Mouse (Mus musculus): ENCODE measurements around the gene Uri1. TPM values are rescaled to one million over a fixed set of nuclear protein-coding genes. Genes with fewer than 3 reads are reported as not detected.

The Uri1 gene
- polyA plus RNA-seq, 1 experiment = 36.2 TPM

DNA sequence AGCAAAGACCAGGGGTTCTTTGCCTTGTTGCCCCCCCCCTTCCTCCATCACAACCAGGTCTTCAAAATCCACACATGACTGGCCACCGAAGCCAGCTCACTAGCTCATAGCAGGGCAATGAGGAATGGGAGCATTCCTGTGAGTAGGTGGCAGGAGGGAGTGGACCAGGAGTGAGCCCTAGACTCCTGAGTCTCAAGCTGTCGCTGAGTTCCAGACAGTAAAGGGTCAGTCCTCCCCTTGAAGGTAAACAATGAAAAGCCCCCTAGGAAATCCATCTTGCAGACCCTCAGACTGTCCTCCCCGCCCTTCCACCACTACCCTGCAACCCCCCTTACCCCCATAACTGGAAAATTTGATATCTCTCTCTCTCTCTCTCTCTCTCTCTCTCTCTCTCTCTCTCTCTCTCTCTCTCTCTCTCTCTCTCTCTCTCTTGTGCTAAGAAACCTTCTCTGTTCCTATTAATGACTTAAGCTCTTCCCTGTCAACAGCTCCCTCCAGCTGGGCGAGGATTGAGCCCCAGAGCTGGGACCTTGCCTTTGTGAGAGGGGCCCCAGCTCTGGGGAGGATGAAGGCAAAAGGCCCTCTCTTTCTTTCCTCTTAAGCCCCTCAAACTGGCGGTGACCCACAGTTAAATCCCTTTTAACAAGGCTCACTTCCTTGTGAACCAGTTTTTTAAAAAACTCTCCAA lies 112.1 kb downstream of the Uri1 start:
- no peak overlapping the region for H3K27ac ChIP-seq (ENCODE audit: insufficient read depth, low read length)
- no peaks in the 10 kb centered on the region for H3K4me1 ChIP-seq (ENCODE audit: control insufficient read depth, insufficient read depth, low read length)
- TF ChIP-seq POLR2A (IDR thresholded peaks at IDR 0.05; ENCODE audit: extremely low read depth, insufficient read depth, low read length) (no peak), CTCF (IDR thresholded peaks at IDR 0.05; ENCODE audit: extremely low read depth, insufficient read depth, low read length) (no peak)
- no peak overlapping the region for H3K4me3 ChIP-seq (ENCODE audit: insufficient read depth, low read length)

DNA sequence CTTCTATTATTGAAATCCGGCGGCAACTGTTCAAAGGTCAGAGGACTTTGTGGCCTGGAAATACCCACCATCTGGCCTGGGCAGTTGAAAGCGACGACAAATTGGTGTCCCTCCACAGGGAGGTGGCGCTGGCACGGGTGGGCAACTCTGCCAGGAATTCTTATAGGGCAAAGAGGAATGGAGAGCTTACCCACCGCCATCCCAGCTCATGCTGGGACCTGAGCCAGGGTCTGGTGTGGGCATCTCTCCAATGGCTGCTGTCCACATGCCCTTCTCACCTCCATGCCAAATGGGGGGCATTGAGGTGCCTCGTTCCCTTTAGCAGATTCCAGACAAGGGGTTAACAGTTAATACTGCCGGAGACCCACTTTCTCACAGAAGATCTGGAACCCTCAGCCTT lies 113.2 kb downstream of the Uri1 start:
- H3K4me1 ChIP-seq (ENCODE audit: control insufficient read depth, insufficient read depth, low read length) = no peaks in the 10 kb centered on the region
- H3K27ac ChIP-seq (ENCODE audit: insufficient read depth, low read length) = no peak overlapping the region
- TF ChIP-seq POLR2A (IDR thresholded peaks at IDR 0.05; ENCODE audit: extremely low read depth, insufficient read depth, low read length) (no peak), CTCF (IDR thresholded peaks at IDR 0.05; ENCODE audit: extremely low read depth, insufficient read depth, low read length) (no peak)
- no peak overlapping the region for H3K4me3 ChIP-seq (ENCODE audit: insufficient read depth, low read length)

Other genes starting within 250 kb of the Uri1 start
- gene Zfp536, start 249.9 kb downstream of the Uri1 start, polyA plus RNA-seq (2012; rRNA removed) = 16.0 and 16.5 TPM in 2 replicates
- gene Ccne1, start 84.0 kb upstream of the Uri1 start, polyA plus RNA-seq (2012; rRNA removed) = 19.0 and 21.0 TPM in 2 replicates
- gene 1600014C10Rik, start 159.7 kb upstream of the Uri1 start, polyA plus RNA-seq (2012; rRNA removed) = 24.8 TPM in 2 replicates
- 1.6 and 1.8 TPM in 2 replicates for gene Plekhf1, start 204.5 kb upstream of the Uri1 start, polyA plus RNA-seq (2012; rRNA removed)
- gene Pop4, start 247.9 kb upstream of the Uri1 start, polyA plus RNA-seq (2012; rRNA removed) = 31.7 and 32.6 TPM in 2 replicates